Mouse (Mus musculus) WW6 (cell line): Measurements from ENCODE around the gene Gpr107.

Source experiments
- DNase-seq: peaks from one replicate; pipeline ENCODE4 v3.0.0-alpha.2; 2013; ENCODE audit warnings: low read depth, low spot score

The Gpr107 gene

DNA sequence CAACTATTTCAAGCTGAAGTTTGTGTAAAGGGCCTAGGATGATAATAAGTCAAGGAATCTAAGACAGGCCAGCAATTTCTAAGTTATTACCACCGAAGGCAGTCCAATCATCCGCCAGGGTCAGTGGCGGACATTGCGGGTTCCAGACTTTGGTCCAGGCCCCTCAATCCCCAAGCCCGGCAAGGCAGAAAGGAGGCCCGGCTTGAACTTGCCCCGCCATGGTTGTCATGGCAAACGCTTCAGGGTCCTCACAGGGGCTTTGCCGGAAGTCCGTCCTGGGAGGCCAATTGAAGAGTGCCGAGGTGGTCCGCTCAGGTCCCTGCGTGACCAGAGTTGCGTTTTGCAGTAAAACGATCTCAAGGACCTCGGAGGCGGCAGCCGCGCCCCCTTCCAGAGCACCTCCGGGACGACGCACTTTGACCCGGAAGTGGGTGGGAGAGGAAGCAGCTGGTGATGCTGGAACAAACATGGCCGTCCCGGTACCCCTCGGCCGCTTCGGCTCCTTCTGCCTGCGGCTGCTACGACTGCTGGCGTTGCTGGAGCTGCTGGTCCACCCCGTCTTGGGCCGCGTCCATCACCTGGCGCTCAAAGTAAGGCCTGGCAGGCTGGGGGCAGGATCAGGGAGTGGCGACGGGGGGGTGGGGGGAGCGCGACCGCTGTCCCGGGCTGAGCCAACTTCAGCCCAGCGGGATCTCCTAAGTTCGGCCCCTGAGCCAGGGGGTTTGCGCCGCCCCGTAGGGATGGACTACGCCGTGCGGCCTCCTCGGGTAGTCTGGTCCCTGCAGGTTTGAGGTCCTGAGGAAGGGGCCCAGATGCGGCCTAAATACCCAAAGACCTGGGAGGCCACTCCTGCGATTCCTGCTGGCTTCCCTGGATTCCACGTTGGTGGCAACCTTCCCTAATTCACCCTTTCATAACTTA lies at the start of gene Gpr107:
Gpr107 (plus strand) TSS at position 425 of the 921 bp plus-strand sequence.
- DNase-seq, result peak; percentile 56

DNA sequence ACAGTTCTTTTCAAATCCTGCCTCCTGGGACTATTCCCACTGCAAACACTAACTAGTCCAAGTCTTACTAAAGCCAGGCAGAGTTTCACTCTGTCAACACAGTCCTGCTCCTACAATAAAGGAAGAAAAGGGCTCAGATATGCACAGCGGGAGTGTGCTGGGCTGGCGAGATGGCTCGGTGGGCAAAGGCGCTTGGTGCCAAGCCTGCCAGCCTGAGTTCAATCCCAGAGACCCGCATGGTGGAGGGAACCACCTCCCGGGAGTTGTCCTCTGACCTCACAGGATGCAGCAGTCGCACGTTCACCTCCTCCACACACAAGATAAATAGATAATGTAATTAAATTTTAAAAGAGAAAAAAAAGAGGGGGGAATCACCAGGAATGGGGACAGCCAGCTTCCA lies 48.8 kb upstream of the Gpr107 start:
- no peak for DNase-seq

- DNase-seq, result no peak
Observed at GRCm38 (mm10) chr2:31105279-31105678, 46.8 kb upstream of the Gpr107 start.

DNA sequence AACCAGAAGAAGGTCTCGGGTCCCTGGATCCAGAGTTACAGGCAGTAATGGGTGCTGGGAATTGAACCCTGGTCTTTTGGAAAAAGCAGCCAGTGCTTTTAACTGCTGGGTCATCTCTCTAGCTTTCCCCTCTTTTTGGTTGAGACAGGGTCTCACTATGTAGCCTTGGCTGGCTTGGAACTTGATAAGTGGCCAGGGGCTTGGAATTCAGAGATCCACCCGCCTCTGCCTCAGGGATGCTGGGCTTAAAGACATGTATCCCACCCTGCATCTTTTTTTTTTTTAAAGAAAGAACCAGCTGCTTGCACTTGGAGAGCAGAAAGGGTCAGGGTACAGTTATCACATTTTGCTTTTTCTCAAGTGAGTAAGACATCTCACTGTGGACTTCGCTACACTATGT lies 46.1 kb upstream of the Gpr107 start:
- no peak for DNase-seq

DNA sequence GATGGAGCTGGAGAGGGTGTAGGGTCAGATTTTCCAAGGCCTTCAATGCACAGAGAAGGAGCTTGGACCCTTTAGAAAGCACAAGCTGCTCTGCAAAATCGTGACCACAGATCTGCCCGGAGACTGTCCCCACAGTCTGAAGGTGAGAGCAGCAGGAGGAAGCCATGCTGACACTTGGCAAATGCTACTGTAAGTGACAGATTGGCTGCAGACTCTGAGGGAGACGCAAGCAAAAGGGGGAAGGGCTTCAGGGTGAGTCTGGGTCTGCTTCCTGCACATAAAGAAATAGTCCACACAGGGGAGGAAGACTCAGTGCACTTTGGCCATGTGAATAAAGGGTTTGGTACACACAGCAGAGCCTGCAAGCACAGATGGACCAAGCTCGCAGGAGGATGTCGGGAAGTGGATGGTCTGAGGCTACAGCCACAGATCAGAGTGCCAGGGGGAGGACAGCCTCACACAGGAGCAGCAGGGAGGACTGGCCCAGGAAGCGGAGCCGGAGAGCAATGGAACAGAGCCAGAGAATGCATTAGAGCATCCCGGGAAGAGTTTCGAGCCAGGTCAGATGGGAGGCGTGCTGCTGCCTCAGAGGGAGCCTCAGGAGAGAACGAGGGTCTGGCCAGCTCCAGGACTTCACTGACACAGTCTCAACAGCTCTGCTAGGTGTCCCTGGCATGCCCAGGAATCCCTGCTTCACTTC lies 45.3 kb upstream of the Gpr107 start:
- DNase-seq, result no peak

- DNase-seq, result no peak
Observed at GRCm38 (mm10) chr2:31108186-31108585, 43.9 kb upstream of the Gpr107 start.

DNA sequence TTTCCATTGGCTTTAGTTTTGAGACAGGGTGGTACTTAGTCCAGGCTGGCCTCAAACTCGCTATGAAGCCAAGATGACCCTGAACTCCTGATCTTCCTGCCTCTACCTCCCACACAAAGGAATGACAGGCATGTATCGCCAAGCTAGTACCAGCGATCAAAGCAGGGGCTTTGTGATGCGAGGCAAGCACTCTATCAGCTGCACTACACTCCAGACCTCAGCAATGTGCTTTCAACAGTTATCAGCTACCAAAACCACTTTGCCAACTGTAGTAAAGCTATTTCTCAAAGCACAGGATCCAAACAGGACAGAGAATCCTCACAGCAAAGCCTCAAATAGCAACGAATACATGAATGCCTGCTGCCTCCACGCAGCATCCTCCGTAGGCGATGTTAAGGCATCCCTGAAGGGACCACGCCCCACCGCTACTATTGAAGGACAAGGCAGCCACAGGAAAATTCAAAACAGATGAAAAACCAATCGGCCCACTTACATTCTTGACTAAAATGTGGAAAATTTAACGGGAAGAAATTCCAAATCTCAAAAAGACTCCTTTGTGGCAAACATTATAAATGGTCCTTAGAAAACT lies 42.1 kb upstream of the Gpr107 start:
- DNase-seq, result no peak

DNA sequence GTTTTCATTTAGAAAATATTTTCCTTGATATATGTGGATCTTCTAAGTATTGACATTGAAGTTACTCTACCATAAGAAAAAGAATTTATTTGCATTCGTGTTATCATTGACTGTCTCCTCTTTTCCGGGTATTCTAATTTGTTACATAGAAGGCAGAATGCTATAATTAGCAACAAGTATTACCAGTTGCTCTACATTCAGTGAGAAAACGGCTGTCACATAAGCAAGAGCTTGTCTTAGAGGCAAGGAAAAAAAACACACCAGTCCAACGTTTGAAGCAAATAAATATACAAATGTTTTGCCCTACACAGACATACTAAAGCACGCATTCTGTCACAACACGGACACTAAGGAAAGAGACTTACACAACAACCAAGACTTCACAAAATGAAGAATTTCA lies 40.4 kb upstream of the Gpr107 start:
- DNase-seq, result no peak

DNA sequence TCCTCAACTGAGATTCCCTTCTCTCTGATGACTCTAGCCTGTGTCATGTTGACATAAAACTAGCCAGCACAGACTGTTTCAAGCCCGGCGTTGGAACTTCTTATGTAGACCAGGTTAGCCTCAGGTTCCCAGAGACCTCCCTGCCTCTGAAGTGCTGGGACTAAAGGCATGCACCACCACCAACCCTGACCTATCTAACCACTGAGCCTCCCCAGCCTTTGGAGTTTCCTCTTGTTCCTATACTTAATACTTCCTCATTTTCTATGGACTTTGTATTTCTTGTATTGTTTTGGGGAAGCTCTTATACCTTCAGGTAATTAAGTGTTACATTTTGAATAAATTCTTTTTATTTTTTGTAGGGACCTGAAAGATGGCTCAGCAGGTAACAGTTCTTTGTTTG lies 37.9 kb upstream of the Gpr107 start:
- no peak for DNase-seq

DNA sequence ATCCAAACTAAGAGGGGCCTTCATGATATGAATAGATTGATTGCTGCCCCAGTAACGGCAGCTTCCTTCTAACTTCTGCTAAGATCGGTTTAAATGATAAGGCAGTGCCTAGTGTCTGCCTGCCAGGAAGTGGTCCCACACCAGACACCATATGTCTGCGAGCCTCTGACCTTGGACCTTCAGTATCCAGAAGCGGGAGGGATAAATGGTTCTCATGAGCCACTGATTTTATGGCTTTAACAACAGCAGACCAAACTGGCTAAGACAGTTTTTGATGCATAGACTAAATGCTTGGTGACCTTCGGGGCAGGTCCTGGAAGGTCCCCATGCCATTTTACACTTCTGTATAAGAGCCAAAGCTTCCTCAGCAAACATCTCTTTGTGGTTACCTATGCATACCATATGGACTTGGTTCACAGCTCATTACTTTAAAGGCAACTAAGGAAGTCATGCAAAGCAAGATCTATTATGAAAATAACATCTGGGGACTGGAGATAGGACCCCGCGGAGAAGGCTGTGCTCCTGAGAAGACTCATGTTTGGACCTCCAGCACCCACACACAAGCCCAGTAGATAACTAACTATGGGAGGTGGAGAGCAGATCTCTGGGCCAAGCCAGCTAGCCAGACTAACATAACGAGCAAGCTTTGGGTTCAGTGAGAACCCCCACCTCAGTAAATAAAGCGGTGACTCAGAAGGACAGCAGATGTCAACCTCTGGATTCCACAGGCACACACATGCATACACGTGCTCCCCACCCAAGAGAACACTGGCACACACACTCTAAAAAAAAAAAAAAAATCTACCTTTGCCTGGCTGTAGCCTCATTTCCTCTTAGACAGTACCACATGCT lies 36.8 kb upstream of the Gpr107 start:
- no peak for DNase-seq

- no peak for DNase-seq
Observed at GRCm38 (mm10) chr2:31115943-31116731, 36.0 kb upstream of the Gpr107 start.

GRCm38 (mm10) chr2:31118211-31118610 lies 33.9 kb upstream of the Gpr107 start:
- DNase-seq, result no peak

DNA sequence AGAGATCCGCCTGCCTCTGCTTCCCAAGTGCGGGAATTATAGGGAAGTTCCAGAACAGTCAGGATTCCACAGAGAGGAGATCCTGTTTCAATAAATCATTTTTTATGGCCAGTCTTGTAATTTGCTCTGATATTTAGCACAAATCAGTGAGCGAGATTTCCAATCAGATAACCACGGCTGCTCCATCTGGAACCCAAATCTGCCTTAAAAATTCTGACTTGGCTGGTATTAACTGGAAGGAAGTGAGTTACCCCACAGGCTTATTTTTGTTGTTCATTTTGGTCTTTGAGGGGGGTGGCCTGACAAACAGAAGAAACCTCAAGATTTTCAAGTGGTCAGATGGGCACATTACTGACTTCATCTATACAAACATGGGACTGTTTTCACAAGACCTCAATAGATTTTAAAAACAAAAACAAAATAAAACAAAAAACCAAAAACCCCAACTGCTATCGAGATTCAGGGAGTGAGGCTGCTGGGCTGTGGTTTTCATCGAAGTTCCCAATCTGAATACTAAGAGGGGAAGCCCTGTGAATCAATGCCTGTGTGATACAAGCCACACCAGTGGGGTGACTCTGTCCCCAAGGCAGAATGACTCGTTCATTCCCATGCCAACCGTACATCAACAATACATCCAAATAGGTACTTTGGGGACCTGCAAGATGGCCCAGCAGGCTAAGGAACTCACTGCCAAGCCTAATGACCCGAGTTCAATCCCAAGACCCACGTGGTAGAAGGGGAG lies 33.3 kb upstream of the Gpr107 start:
- no peak for DNase-seq

- DNase-seq, result no peak
Observed at GRCm38 (mm10) chr2:31119795-31120194, 32.3 kb upstream of the Gpr107 start.

- DNase-seq, result no peak
Observed at GRCm38 (mm10) chr2:31121131-31121693, 30.9 kb upstream of the Gpr107 start.

GRCm38 (mm10) chr2:31122806-31123205 lies 29.3 kb upstream of the Gpr107 start:
- DNase-seq, result no peak

DNA sequence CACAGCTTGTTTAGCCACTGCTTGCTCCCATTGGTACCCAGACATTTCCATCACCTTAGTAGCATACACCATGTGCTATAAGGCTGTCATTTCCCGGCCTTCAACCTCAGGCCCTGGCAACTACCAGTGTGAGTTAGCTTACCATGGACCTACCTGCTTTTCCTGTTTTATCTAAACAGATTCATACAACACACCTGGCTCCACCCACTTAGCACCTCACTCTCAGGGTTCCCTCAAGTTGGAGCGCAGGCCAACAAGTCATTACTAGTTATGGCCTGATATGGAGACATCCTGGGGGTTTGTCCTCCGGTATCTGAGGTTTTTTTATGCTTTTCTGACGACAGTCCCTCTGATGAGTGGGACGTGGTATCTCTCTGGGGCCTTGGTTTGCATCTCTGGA lies 28.6 kb upstream of the Gpr107 start:
- DNase-seq, result no peak

- no peak for DNase-seq
Observed at GRCm38 (mm10) chr2:31124694-31125093, 27.4 kb upstream of the Gpr107 start.

DNA sequence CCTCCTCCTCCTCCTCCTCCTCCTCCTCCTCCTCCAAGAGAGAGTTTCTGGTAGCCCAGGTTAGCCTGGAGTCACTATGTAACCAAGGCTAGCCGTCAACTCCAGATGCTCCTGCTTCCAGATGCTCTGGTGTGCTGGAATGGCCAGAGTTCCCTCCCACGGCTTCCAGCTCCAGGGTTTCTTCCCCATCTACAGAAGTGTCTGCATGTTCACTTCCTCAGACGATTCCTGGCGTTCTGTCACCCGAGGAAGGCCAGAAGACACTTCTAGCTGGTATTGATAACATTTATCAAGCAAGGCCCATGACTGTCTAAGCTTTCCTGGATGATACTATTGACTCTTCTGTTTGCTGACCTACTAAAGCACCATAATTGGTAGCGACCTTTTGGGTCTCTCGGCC lies 27.0 kb upstream of the Gpr107 start:
- no peak for DNase-seq

- DNase-seq, result no peak
Observed at GRCm38 (mm10) chr2:31126048-31126447, 26.1 kb upstream of the Gpr107 start.
